14 mouse cellular contexts compared by ENCODE assay signal in the genomic region with DNA sequence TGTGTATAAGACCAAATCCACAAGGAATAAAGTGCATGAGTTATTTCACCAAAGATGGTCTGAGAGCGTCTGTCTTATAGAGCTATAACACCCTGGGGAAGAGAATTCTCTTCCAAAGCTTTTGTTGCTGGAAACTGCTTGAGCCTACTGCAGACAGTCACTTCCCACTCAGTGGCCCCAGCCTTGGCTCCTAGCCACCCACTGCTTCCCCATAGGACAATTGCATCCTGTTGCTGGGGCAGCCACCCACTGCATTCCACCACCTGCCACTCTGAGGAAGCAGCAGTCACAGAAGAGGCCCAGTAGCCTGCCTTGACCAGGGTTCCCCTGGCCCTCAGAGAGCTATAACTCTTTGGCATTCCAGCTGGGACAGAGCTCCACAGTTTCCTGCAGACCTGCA.
DNase-seq lines count a peak whose midpoint lies in the region; ATAC-seq lines count a peak whose summit lies in the region.
"Had no signal": no experiment of that assay in that cellular context is flagged by ENCODE, and none has a peak within 500 bp of the region (broad histone marks: within the 10 kb centered on the region; RNA-seq: fewer than 3 reads in every experiment).

No protein-coding gene starts in this region.

- no peaks in the 10 kb centered on the region for H3K36me3 ChIP-seq in intestine, embryonic 16.5 days (ENCODE audit: control insufficient read depth, insufficient read depth, low read length)
- H3K36me3 ChIP-seq: lung, embryonic 15.5 days; midbrain, embryonic 10.5 days had no signal

- no peaks in the 10 kb centered on the region for H3K4me1 ChIP-seq in intestine, embryonic 16.5 days (ENCODE audit: control insufficient read depth, insufficient read depth, low read length)
- H3K4me1 ChIP-seq: lung, embryonic 15.5 days; midbrain, embryonic 10.5 days had no signal

- WGBS in intestine, embryonic 16.5 days: 70% methylated on average over 1 of the region's 1 CpGs

- intact Hi-C loops in left cerebral cortex, postnatal 36 days (cut with DNase I): no loop called here

- no peak overlapping the region for H3K4me2 ChIP-seq in intestine, embryonic 16.5 days (ENCODE audit: low read depth, low read length)
- H3K4me2 ChIP-seq: lung, embryonic 15.5 days had no signal

- no peak overlapping the region for H3K4me3 ChIP-seq in intestine, embryonic 16.5 days (ENCODE audit: low read length)
- H3K4me3 ChIP-seq: lung, embryonic 15.5 days; midbrain, embryonic 10.5 days had no signal

- H3K9ac ChIP-seq in intestine, embryonic 16.5 days (ENCODE audit: low read depth, low read length): no peak overlapping the region
- H3K9ac ChIP-seq: lung, embryonic 15.5 days had no signal

- H3K27ac ChIP-seq in intestine, embryonic 16.5 days (ENCODE audit: low read length): no peak overlapping the region
- H3K27ac ChIP-seq: lung, embryonic 15.5 days; midbrain, embryonic 10.5 days; stomach, postnatal 0 days had no signal

- ATAC-seq in intestine, embryonic 16.5 days: no peak
- ATAC-seq: Patski had no signal

- H3K9me3 ChIP-seq in intestine, embryonic 16.5 days (ENCODE audit: control insufficient read depth, low read length): no peaks in the 10 kb centered on the region
- H3K9me3 ChIP-seq: lung, embryonic 15.5 days; midbrain, embryonic 10.5 days had no signal

- H3K27me3 ChIP-seq in intestine, embryonic 16.5 days (replicated peaks; ENCODE audit: control insufficient read depth, insufficient read depth, low read length): no peaks in the 10 kb centered on the region
- H3K27me3 ChIP-seq: lung, embryonic 15.5 days had no signal

- peak; percentile 17 for DNase-seq in kidney, postnatal 14 days
- DNase-seq in kidney, adult 9 months: no peak
- peak; percentile 18 for DNase-seq in forelimb bud, embryonic 11.5 days (ENCODE audit: low read depth, low spot score)
- DNase-seq in layer of hippocampus, adult 18-20 months (ENCODE audit: low spot score in 2 of 2): peak; percentile 45 to 80
- DNase-seq in left cerebral cortex, postnatal 36 days (ENCODE audit: low spot score in 2 of 2): peak; percentile 70
- no peak for DNase-seq in liver
- DNase-seq: adrenal gland, adult 8-10 months; cerebellum, adult 11 months; embryo, embryonic 11 days had no signal

Comparison
In these comparisons a context has a peak if more than half of its experiments do, and no peak if none do; other contexts are left out.
1. DNase-seq: peak in kidney, postnatal 14 days (single experiment), forelimb bud, embryonic 11.5 days (single experiment), layer of hippocampus, adult 18-20 months (2 of 2) and left cerebral cortex, postnatal 36 days (2 of 2); none in kidney, adult 9 months (single experiment) and liver (single experiment).